Mouse (Mus musculus): ENCODE data around the gene Psma4. TPM values are rescaled to one million over a fixed set of nuclear protein-coding genes. Genes with fewer than 3 reads are reported as not detected.

Psma4 gene
- polyA plus RNA-seq, 1 experiment from 2014 or later: 201 TPM

DNA sequence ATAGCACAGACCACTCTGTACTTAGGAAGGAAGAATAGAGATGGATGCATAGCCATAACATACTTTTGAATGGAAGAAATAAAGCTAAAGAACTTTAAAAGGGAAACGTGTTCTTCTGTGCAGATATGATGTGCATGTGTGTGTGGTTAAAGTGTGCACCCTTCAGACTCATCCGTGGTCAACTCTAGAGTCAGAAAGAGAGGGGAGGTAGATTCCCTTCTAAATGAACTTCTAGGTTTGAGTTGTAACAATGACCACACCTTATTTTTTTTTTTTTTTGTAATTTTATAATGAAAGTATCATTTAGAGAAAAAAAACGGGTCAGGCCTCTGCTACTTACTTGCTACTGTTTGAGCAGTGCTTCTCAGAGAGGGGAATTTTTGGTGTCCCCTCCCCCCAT lies 39.8 kb downstream of the Psma4 start:
- DNase-seq (ENCODE audit: low spot score) (no peak), ATAC-seq (ENCODE audit: low FRiP score, low TSS enrichment) (no peak)
- no peaks in the 10 kb centered on the region for H3K9me3 ChIP-seq (ENCODE audit: control insufficient read depth, low read length)
- H3K4me3 ChIP-seq (ENCODE audit: low read depth, low read length): no peak overlapping the region
- TF ChIP-seq CTCF (IDR thresholded peaks at IDR 0.05; ENCODE audit: low read depth): no peak
- no peak for TF ChIP-seq EP300 (optimal IDR thresholded peaks at IDR 0.05)
- H3K27ac ChIP-seq (replicated peaks): no peak overlapping the region
- 73% methylated on average over 3 of the region's 3 CpGs for WGBS
- H3K36me3 ChIP-seq (ENCODE audit: control insufficient read depth, insufficient read depth, low read length): no peaks in the 10 kb centered on the region
- no peaks in the 10 kb centered on the region for H3K27me3 ChIP-seq (ENCODE audit: control insufficient read depth, insufficient read depth, low read length)
- no peaks in the 10 kb centered on the region for H3K4me1 ChIP-seq (replicated peaks; ENCODE audit: control insufficient read depth, insufficient read depth)
- no peak overlapping the region for H3K4me2 ChIP-seq (replicated peaks; ENCODE audit: low read depth)
- no peak overlapping the region for H3K9ac ChIP-seq (ENCODE audit: low read length)

DNA sequence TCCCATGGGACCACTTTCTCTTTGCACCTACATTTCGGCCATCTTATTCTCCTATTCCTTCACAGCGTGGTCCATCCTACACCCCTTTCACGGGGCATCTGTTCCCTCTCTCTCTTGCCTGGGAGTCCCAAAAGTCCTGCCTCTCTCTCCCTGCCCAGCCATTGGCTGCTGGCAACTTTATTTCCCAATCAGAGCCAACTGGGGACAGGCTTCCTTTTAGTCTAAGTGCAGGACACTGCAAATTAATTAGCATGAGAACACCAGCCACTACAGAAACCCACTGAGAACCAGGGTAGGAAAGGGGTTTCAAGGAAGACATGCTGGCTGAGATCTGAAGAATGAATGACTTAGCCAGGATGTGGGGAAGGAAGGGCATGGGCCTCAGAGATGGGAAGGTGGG lies 43.8 kb downstream of the Psma4 start:
- Histone ChIP-seq H3K4me1 (replicated peaks; ENCODE audit: control insufficient read depth, insufficient read depth) (no peaks in the 10 kb centered on the region), H3K9ac (ENCODE audit: low read length) (no peak overlapping the region), H3K4me2 (replicated peaks; ENCODE audit: low read depth) (no peak overlapping the region), H3K4me3 (ENCODE audit: low read depth, low read length) (no peak overlapping the region), H3K36me3 (ENCODE audit: control insufficient read depth, insufficient read depth, low read length) (no peaks in the 10 kb centered on the region), H3K27ac (replicated peaks) (no peak overlapping the region), H3K27me3 (ENCODE audit: control insufficient read depth, insufficient read depth, low read length) (no peaks in the 10 kb centered on the region), H3K9me3 (ENCODE audit: control insufficient read depth, low read length) (no peaks in the 10 kb centered on the region)
- DNase-seq (ENCODE audit: low spot score) (no peak), ATAC-seq (ENCODE audit: low FRiP score, low TSS enrichment) (no peak)
- no peak for TF ChIP-seq CTCF (IDR thresholded peaks at IDR 0.05; ENCODE audit: low read depth)
- TF ChIP-seq EP300 (optimal IDR thresholded peaks at IDR 0.05): no peak
- 51% methylated on average over 3 of the region's 3 CpGs for WGBS

DNA sequence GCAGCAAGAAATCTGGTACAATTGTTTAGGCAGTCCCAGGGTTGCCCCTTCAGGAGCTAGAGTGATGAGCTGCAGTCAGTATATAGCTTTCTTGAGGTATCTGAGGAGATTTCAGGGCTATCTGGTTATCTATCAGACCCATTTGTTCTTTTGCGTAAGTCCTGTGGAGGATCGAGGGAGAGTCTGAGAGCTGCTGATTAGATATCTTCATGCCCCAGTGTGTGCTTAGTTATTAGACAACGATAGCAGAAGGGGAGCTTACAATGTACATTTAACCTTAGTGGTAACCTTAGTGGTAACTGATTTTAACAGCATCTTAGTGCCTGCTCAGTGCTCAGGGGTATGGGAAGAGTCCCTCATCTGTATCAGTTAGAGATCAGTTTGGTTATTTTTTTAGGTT lies 45.1 kb downstream of the Psma4 start:
- no peak overlapping the region for H3K4me3 ChIP-seq (ENCODE audit: low read depth, low read length)
- no peaks in the 10 kb centered on the region for H3K27me3 ChIP-seq (ENCODE audit: control insufficient read depth, insufficient read depth, low read length)
- 61% methylated on average over 3 of the region's 3 CpGs for WGBS

DNA sequence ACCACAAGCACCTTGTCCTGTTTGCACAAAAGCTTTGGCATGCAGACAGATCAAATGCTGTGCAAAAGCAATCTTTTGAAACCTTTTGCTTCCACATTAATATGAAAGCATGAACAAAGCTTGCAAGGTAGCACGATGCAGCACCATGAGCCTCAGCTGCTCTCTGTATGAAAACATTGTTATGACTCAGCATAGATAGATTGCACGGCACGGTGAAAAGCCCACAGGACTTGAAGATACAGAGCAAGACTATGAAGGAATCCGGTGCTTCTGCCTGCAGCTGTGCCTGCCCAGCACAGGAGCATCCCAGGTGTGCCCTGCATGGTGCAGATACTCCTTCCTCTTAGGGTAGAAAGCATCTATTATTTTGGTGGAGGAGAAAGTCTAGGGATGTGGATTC lies 53.0 kb downstream of the Psma4 start:
- Histone ChIP-seq H3K27ac (replicated peaks) (no peak overlapping the region), H3K9me3 (ENCODE audit: control insufficient read depth, low read length) (no peaks in the 10 kb centered on the region), H3K4me2 (replicated peaks; ENCODE audit: low read depth) (no peak overlapping the region), H3K9ac (ENCODE audit: low read length) (no peak overlapping the region), H3K27me3 (ENCODE audit: control insufficient read depth, insufficient read depth, low read length) (no peaks in the 10 kb centered on the region), H3K36me3 (ENCODE audit: control insufficient read depth, insufficient read depth, low read length) (no peaks in the 10 kb centered on the region), H3K4me1 (replicated peaks; ENCODE audit: control insufficient read depth, insufficient read depth) (no peaks in the 10 kb centered on the region), H3K4me3 (ENCODE audit: low read depth, low read length) (no peak overlapping the region)
- 46% methylated on average over 4 of the region's 4 CpGs for WGBS
- no peak for DNase-seq (ENCODE audit: low spot score)
- TF ChIP-seq CTCF (IDR thresholded peaks at IDR 0.05; ENCODE audit: low read depth) (no peak), EP300 (optimal IDR thresholded peaks at IDR 0.05) (no peak)
- ATAC-seq (ENCODE audit: low FRiP score, low TSS enrichment): no peak

More for the DNA sequence above, 45.1 kb downstream of the Psma4 start:
- Histone ChIP-seq H3K27ac (replicated peaks) (no peak overlapping the region), H3K9ac (ENCODE audit: low read length) (no peak overlapping the region), H3K9me3 (ENCODE audit: control insufficient read depth, low read length) (no peaks in the 10 kb centered on the region), H3K4me2 (replicated peaks; ENCODE audit: low read depth) (no peak overlapping the region), H3K36me3 (ENCODE audit: control insufficient read depth, insufficient read depth, low read length) (no peaks in the 10 kb centered on the region), H3K4me1 (replicated peaks; ENCODE audit: control insufficient read depth, insufficient read depth) (no peaks in the 10 kb centered on the region)
- no peak for TF ChIP-seq EP300 (optimal IDR thresholded peaks at IDR 0.05)
- TF ChIP-seq CTCF (IDR thresholded peaks at IDR 0.05; ENCODE audit: low read depth): no peak
- ATAC-seq (ENCODE audit: low FRiP score, low TSS enrichment) (no peak), DNase-seq (ENCODE audit: low spot score) (no peak)

Other genes with a start within 250 kb of the Psma4 start
- 129 and 132 TPM in 2 replicates for gene Wdr61, start 216.3 kb upstream of the Psma4 start, polyA plus RNA-seq (2015; fragmentation: Nextera tagmentation; extraction: Ambion mirVana)
- gene Crabp1, start 186.0 kb upstream of the Psma4 start, polyA plus RNA-seq (2015; fragmentation: Nextera tagmentation; extraction: Ambion mirVana): 2.8 and 4.1 TPM in 2 replicates
- 9.6 and 9.7 TPM in 2 replicates for gene Ireb2, start 87.0 kb upstream of the Psma4 start, polyA plus RNA-seq (2015; fragmentation: Nextera tagmentation; extraction: Ambion mirVana)
- 1.3 and 1.4 TPM in 2 replicates for gene Hykk, start 33.5 kb upstream of the Psma4 start, polyA plus RNA-seq (2015; fragmentation: Nextera tagmentation; extraction: Ambion mirVana)
- 0.25 and 0.44 TPM in 2 replicates for gene AY074887, start 208 bp downstream of the Psma4 start, polyA plus RNA-seq (2015; fragmentation: Nextera tagmentation; extraction: Ambion mirVana)
- gene Chrna5, start 30.1 kb downstream of the Psma4 start, polyA plus RNA-seq (2015; fragmentation: Nextera tagmentation; extraction: Ambion mirVana): 1.1 and 1.3 TPM in 2 replicates
- 3.2 and 3.8 TPM in 2 replicates for gene Chrna3, start 75.8 kb downstream of the Psma4 start, polyA plus RNA-seq (2015; fragmentation: Nextera tagmentation; extraction: Ambion mirVana)
- gene Chrnb4, start 98.0 kb downstream of the Psma4 start, polyA plus RNA-seq (2015; fragmentation: Nextera tagmentation; extraction: Ambion mirVana): 1.4 and 1.6 TPM in 2 replicates
- gene Ube2q2, start 198.1 kb downstream of the Psma4 start, polyA plus RNA-seq (2015; fragmentation: Nextera tagmentation; extraction: Ambion mirVana): 22.5 and 22.8 TPM in 2 replicates